Mouse (Mus musculus): Measurements from ENCODE around the gene Spata31d1b. TPM values are rescaled to one million over a fixed set of nuclear protein-coding genes. Genes with fewer than 3 reads are reported as not detected.

The Spata31d1b gene
- total and polyA plus RNA-seq, 2 experiments from 2014 or later, result 0.33 TPM; not detected in 1

DNA sequence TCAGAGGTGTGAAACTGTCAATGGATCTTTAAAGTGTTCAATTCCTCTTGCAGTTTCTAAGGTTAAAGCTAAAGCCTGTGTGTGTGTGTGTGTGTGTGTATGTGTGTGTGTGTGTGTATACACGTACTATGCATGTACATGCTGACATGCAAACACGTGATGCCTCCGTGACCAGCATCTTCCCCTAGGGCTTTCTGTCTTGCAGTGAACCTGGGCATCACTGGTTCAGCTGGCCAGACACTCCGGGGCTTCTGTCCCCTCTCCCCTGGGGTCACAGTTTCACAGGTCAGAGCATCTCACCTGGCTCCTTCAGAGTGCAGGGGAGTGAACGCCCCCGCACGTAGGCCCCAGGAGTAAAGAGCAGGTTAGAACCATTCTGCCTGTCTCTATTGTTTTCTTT is 38.5 kb upstream of the Spata31d1b start:
- Histone ChIP-seq H3K36me3 (ENCODE audit: insufficient read depth) (no peaks in the 10 kb centered on the region), H3K4me2 (ENCODE audit: low read depth) (peak overlapping the region; percentile 85), H3K27me3 (ENCODE audit: insufficient read depth, low read length) (no peaks in the 10 kb centered on the region), H3K9ac (0 out of 2 replicates have a peak overlapping the region, but pooled peaks have one; percentile 18), H3K9me3 (ENCODE audit: low read length) (no peaks in the 10 kb centered on the region), H3K4me3 (ENCODE audit: low read depth, low read length) (no peak overlapping the region), H3K4me1 (ENCODE audit: insufficient read depth) (0 out of 2 replicates have a peak, but pooled peaks cover 5% of the 10 kb centered on the region), H3K27ac (ENCODE audit: low read depth, low read length) (no peak overlapping the region)
- DNase-seq (peak; percentile 10), ATAC-seq (no peak)
- 24% methylated on average over 7 of the region's 7 CpGs for WGBS
- TF ChIP-seq CTCF (IDR thresholded peaks at IDR 0.05; ENCODE audit: low read depth), result no peak

DNA sequence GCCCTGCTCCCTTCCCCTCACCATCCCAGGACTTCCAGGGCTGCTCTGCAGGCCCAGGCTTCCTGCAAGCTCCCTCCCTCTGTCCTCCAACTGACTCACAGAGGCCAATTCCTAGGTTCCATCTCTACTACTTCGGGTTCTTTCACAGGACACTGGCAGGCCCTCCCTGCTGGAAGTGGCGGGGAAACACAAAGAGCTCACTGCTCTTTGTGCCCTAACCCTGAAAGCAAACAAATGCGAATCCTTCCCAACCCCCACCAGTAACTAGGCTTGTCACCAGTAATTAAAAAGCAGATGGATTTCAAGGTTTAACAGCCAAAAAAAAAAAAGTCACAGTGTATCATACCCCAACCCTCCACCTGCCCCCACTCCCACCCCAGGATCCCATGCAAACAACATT is 37.9 kb upstream of the Spata31d1b start:
- no peaks in the 10 kb centered on the region for H3K36me3 ChIP-seq (ENCODE audit: insufficient read depth)
- DNase-seq, result peak; percentile 24
- H3K27me3 ChIP-seq (ENCODE audit: insufficient read depth, low read length), result no peaks in the 10 kb centered on the region
- no peaks in the 10 kb centered on the region for H3K9me3 ChIP-seq (ENCODE audit: low read length)
- 3% methylated on average over 3 of the region's 3 CpGs for WGBS
- H3K4me2 ChIP-seq (ENCODE audit: low read depth), result peak overlapping the region; percentile 85
- peak overlapping the region; percentile 77 for H3K9ac ChIP-seq
- peak overlapping the region; percentile 77; the same call in 1 of the 2 replicates for H3K4me3 ChIP-seq (ENCODE audit: low read depth, low read length)
- no peak for ATAC-seq
- H3K4me1 ChIP-seq (ENCODE audit: insufficient read depth), result 0 out of 2 replicates have a peak, but pooled peaks cover 5% of the 10 kb centered on the region
- 0 out of 2 replicates have a peak overlapping the region, but pooled peaks have one; percentile 35 for H3K27ac ChIP-seq (ENCODE audit: low read depth, low read length)
- TF ChIP-seq CTCF (IDR thresholded peaks at IDR 0.05; ENCODE audit: low read depth), result no peak

DNA sequence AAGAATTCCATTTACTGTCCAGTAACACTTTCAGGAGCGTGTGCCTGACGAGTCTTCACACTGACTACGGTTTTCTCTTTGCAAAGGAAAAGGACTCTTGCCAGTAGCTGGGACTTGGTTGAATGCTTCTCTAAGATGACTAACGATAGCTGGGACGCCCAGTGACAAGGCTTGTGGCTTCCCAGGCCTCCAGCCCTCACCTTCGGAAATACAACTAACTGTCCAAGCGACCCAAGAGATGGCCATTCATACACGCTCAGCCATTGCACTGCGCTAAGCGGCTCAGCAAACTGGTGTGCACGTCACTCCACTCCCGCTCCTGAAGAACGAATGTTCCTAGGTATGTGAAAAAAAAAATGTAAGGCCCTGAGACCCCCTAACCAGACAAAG is 37.3 kb upstream of the Spata31d1b start:
- H3K9me3 ChIP-seq (ENCODE audit: low read length), result no peaks in the 10 kb centered on the region
- peak overlapping the region; percentile 77 for H3K4me3 ChIP-seq (ENCODE audit: low read depth, low read length)
- H3K27me3 ChIP-seq (ENCODE audit: insufficient read depth, low read length), result no peaks in the 10 kb centered on the region
- 0 out of 2 replicates have a peak, but pooled peaks cover 5% of the 10 kb centered on the region for H3K4me1 ChIP-seq (ENCODE audit: insufficient read depth)
- DNase-seq, result peak; percentile 47
- peak; percentile 24; the same call in 1 of the 2 replicates for ATAC-seq
- no peak for TF ChIP-seq CTCF (IDR thresholded peaks at IDR 0.05; ENCODE audit: low read depth)
- H3K4me2 ChIP-seq (ENCODE audit: low read depth), result peak overlapping the region; percentile 85
- H3K36me3 ChIP-seq (ENCODE audit: insufficient read depth), result no peaks in the 10 kb centered on the region
- peak overlapping the region; percentile 77 for H3K9ac ChIP-seq
- H3K27ac ChIP-seq (ENCODE audit: low read depth, low read length), result peak overlapping the region; percentile 81
- under 1% methylated on average over 13 of the region's 13 CpGs for WGBS

DNA sequence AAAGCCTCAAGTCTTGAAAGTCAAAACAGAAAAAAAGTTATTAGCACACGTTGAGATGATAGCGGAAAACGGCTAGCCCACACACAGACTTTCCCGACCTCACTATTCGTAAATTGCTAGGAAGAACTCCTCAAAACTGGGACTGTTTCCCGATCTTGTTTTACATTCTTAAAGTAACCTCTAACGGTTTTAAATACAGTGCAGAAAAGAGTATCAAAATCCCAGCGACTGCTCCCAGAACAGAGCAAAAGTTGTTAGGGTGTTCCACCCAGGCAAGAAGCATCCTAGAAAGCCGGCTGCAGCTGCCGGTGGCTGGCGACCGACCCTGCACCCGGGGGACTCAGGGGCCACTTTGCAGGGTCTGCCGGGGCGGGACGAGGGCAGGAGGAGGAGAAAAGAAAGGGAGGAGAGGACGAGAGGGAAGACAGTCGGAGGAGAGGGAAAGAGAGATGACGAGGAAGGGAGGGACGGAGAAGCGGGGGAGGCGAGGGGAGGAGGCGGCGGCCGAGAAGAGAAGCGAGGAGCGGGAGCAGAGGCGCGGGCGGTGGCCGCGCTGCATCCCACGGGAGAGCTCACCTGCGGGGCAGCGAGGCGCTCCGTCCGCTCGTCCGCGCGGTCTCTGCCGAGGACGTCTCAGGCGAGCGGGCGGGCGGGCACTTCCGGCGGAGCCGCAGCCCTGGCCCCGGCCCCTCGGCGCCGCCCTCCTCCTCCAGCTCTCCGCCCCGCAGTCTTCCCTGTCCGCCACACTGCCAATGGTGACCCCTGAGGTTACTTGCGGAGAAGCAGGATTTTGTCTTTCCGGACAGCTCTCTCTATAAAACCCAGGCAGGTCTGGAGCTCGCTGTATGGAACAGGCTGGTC is 36.7 kb upstream of the Spata31d1b start, which contains the start of gene Golm1:
Gene Golm1, minus strand, starts transcription at position 661 of the 861 bp plus-strand sequence.
- H3K36me3 ChIP-seq (ENCODE audit: insufficient read depth), result no peaks in the 10 kb centered on the region
- DNase-seq, result peak; percentile 55
- peak within 1 kb of the TSS; percentile 77 for H3K4me3 ChIP-seq (ENCODE audit: low read depth, low read length)
- H3K27ac ChIP-seq (ENCODE audit: low read depth, low read length), result peak within 1 kb of the TSS; percentile 81
- peak within 1 kb of the TSS; percentile 77 for H3K9ac ChIP-seq
- no peaks in the 10 kb centered on the region for H3K27me3 ChIP-seq (ENCODE audit: insufficient read depth, low read length)
- no peaks in the 10 kb centered on the region for H3K9me3 ChIP-seq (ENCODE audit: low read length)
- no peak for TF ChIP-seq CTCF (IDR thresholded peaks at IDR 0.05; ENCODE audit: low read depth)
- peak within 1 kb of the TSS; percentile 85 for H3K4me2 ChIP-seq (ENCODE audit: low read depth)
- 0 out of 2 replicates have a peak, but pooled peaks cover 5% of the 10 kb centered on the region for H3K4me1 ChIP-seq (ENCODE audit: insufficient read depth)
- ATAC-seq, result peak; percentile 72
- 1% methylated on average over 56 of the region's 61 CpGs for WGBS

DNA sequence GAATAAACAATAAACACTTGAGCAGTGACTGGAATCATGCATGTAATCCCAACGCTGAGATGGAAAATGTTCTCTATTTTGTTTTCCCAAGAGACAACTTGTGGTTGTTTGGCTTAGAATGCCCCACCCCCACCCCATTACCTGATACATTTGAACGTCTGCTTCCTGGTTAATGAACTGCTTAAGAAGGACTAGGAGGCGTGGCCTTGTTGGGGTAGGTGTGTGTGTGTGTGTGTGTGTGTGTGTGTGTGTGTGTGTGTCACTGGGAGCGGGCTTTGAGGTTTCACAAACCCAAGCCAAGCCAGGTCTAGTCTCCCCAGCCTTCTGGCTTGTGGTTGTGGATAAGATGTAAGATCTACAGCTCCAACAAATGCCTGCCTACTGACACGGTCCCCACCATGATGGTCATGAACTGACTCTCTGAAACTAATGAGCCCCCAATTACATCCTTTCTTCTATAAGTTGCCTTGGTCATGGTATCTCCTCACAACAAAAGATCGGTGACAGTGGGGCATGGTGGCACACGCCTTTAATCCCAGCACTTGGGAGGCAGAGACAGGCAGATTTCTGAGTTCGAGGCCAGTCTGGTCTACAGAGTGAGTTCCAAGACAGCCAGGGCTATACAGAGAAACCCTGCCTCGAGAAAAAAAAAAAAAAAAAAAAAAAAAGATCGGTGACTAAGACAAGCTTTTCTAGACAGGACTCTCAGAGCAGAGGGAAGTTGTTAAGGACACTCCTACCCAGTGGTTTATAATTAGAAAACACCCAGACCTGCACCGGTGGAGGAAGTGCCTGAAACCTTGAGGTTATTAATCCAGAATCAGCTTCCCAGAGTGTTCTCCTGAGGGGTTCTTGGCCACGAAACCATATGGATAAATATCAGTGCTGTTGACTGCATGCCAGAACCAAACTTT is 35.5 kb upstream of the Spata31d1b start:
- Histone ChIP-seq H3K4me2 (ENCODE audit: low read depth) (no peak overlapping the region), H3K9ac (no peak overlapping the region), H3K9me3 (ENCODE audit: low read length) (no peaks in the 10 kb centered on the region), H3K27me3 (ENCODE audit: insufficient read depth, low read length) (no peaks in the 10 kb centered on the region), H3K36me3 (ENCODE audit: insufficient read depth) (no peaks in the 10 kb centered on the region), H3K4me3 (ENCODE audit: low read depth, low read length) (no peak overlapping the region), H3K27ac (ENCODE audit: low read depth, low read length) (no peak overlapping the region), H3K4me1 (ENCODE audit: insufficient read depth) (0 out of 2 replicates have a peak, but pooled peaks cover 5% of the 10 kb centered on the region)
- no peak for DNase-seq
- WGBS, result 79% methylated on average over 12 of the region's 12 CpGs
- TF ChIP-seq CTCF (IDR thresholded peaks at IDR 0.05; ENCODE audit: low read depth), result no peak
- no peak for ATAC-seq

DNA sequence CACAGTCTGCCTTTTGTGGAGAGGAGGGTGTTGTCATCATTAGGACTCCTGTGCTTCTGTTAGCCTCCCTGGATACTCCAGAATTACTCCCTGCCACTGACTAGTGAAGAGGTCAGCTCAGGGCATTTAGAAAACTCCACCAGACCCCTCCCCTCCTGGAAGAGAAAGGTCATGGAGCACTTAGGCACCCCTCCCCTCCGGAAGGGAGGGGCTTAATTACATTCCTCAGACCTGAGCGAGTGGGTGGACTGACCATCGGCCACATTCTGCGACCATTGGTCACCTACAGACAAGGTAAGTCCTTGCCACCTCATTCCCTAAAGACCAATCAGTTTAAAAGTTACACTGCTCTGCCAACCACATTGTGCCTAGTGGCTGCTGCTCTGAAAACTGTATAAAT is 32.8 kb upstream of the Spata31d1b start:
- no peak for TF ChIP-seq CTCF (IDR thresholded peaks at IDR 0.05; ENCODE audit: low read depth)
- Histone ChIP-seq H3K36me3 (ENCODE audit: insufficient read depth) (no peaks in the 10 kb centered on the region), H3K27me3 (ENCODE audit: insufficient read depth, low read length) (no peaks in the 10 kb centered on the region), H3K4me2 (ENCODE audit: low read depth) (no peak overlapping the region), H3K27ac (ENCODE audit: low read depth, low read length) (no peak overlapping the region), H3K4me3 (ENCODE audit: low read depth, low read length) (no peak overlapping the region), H3K9ac (no peak overlapping the region), H3K4me1 (ENCODE audit: insufficient read depth) (no peaks in the 10 kb centered on the region), H3K9me3 (ENCODE audit: low read length) (no peaks in the 10 kb centered on the region)
- DNase-seq (no peak), ATAC-seq (no peak)
- WGBS, result 60% methylated on average over 4 of the region's 4 CpGs

Measured in forebrain, postnatal 0 days (tissue).